Mouse (Mus musculus): Measurements from ENCODE around the gene March7. TPM values are rescaled to one million over a fixed set of nuclear protein-coding genes. Genes with fewer than 3 reads are reported as not detected.
A peak's percentile ranks its signal among the peaks of the same experiment; 100 is the strongest.

Gene March7
- total RNA-seq, 2 experiments from 2014 or later: 32.1 to 40.5 TPM

DNA sequence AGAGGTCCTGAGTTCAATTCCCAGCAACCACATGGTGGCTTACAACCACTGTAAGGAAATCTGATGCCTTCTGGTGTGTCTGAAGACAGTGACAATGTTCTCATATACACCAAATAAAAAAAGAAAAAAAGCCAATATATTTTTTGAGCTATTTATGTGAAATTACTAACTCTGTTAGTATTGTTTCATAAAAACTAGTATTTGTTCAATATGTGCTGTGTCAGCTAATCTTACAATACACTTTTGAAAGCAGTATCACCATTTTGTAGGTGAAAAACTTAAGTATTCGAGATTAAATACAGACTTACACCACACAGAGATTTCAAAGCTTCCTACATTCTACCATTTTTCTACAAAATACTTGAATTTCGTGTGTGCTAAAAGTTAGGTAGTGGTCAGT, 5.0 kb downstream of the March7 start:
- DNase-seq: no peak

DNA sequence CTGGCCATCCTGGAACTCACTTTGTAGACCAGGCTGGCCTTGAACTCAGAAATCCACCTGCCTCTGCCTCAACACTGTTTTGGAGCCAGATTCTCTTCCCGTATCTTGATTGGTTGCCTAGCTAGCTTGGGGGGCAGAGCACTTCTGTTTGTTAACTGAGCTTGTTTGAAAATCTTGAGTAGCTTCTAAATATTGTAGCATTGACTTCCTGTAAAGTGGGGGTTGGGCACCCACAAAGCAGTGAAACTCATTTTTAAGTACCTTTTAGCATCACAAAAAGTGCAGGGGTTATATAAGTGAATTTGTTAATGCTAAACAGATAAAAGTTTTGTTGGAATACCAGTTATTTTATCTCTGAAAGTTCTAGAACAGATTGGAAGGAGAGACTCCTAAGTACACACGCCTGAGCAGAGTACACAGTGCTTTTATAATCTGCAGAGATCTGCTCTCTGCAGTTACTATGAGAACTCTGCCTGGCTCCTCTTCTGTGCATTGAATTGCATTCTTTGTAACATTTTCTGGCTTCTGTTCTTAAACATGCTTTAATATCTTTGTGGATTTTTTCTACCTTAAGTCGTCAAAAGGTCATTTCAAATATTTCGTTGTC, 7.0 kb downstream of the March7 start:
- DNase-seq: no peak

DNA sequence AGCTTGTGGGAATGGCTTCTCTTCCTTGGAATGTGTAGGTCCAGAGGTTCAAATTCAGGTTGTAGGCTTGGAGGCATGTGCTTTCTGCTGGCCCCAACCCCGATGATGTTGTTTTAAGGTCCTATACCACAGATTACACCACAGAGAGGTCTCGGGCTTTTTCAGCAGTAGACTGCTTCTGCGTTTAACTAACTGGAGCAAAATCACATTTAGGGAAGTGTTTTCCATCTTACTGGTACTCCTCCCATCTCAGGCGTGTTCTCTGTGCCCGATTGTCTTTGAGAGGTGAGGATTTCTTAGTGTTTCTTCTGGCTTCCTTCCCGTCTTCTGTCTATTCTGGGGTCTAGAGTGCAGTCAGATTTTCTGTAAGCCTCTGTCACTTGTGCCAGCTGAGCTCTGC, 7.9 kb downstream of the March7 start:
- DNase-seq: no peak

DNA sequence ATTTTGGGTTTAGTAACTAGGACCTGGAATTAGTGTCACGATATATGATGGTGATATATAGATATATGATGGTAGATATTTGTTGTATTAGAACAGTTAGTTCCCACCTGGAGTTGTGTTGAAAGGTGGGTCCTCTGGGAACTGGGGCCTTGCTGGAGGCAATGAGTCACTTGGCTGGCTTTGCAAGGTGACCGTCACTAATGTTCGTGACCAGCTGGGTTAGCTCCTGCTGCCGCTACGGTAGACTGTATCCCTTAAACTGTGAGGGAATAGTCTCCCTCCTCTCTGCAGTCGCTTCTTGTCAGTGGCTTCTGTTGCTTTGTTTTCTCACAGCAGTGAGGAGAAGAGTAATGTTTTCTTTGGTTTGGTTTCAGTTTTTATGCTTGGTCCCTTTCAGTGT, 11.5 kb downstream of the March7 start:
- no peak for DNase-seq

DNA sequence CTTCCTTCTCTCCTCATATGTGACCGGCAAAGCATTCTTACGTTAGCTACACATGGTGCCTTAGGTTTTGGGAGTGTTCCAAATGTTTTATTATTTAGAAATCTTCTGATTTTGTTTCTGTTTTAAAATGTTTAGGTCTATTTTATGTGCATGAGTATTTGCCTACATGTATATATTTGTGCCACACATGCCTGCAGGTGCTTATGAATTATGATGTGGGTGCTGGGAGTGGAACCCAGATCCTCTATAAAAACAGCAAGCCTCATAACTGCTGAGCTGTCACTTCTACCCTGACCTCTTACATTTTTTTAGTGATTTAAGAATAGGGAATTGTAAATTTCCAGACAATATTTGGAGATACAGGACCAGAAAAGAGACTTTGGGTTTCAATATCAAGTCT, 12.3 kb downstream of the March7 start:
- DNase-seq: no peak

DNA sequence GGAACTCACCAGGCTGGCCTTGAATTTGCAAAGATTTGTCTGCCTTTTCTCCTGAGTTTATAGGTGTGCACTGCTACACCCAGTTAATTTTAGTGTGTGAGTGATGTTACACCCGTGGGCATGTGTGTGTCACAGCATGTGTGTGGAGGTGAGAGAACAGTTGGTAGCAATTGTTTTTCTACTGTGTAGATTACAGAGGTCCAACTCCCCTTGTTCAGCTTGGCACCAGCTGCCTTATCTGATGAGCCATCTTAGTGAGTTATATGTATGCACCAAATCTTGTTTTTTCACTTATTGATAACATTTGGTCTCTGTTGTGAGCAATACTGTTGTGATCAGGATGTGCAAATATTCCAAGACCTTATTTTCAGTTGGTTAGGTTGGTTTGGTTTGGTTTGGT, 13.8 kb downstream of the March7 start:
- DNase-seq: no peak

DNA sequence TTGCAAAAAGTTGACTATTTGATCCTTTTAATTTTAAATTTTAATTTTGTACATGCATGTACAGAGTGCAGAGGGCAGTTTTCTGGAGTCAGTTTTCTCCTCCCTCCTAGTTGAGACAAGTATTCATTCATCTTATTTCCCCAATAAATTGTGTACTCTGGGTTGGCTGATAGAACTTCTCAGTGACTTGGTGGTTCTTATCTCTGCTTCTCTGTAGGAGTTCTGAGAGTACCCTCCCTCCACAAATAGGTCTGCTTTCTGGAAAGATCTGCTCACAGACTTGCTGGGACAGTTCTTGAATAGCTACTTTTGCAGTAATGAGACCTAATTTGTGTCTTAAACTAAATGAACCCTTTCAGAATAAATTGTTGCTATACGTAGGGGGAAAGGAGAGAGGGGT, 18.8 kb downstream of the March7 start:
- no peak for DNase-seq

DNA sequence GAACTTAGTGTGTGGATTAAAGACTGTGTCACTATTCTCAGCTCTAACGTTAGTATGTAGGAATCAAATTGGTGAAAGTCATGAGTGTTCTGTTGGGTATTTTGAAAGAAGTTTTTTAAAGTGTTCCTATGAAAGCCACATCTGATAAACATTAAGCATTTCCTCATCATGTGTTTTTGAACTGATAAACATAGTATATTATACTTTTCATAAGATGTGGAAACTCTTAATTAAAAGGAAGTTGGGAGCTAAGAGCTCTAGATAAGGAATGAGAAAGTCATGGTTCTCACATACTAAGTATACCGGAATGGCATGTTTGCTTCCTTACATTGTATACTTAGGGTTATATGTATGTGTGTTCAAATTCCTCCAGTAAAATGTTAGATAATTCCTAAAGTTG, 20.7 kb downstream of the March7 start:
- DNase-seq: no peak

DNA sequence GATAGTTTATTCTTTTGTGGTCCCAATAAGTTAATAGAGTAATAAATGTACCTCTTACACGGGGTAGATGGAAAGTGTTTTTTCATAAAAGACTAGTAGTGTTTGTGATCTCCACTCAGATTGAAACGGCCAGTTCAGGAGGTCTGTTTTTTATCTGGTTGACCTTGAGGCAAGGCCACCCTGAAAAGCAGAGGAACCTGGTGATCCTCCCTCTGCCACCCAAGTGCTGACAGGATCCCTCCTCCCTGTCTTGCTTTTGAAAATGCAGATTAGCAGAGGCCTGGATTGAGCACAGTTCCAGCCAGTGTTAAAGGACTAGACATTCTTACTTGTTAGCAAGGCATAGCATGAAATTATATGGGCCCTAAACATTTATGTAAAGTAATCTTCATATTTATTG, 23.5 kb downstream of the March7 start:
- no peak for DNase-seq

DNA sequence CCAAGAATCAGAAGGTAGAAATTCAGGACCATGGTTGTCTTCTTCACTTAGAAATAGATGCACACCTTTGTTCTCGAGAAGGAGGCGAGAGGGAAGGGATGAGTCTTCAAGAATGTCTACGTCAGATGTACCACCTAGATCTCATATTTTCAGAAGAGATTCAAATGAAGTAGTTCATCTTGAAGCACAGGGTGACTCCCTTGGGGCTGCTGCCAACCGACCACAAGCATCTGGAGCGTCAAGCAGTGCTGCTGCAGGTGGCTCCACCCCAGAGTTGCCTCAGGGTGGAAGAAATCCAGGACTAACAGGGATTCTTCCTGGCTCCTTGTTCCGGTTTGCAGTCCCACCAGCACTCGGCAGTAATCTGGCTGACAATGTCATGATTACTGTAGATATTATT, 24.8 kb downstream of the March7 start:
- no peak for DNase-seq

DNA sequence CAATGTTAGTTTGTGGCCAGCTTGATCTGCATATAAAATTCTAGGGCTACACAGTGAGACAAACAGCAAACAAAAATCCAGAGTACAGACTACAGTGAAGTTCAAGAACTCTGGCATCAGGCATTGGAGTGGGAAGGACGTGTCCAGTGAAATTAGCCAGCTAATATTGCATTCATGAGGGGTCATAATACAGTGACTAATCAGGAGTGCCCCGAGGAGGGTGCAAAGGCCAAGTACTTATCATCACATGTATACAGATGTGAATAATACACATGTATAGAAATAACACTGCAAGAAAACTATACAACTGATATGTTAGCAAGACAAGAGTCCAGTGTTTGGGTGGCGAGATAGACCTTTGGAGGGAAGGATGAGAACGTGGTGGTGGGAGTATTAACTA, 43.1 kb downstream of the March7 start:
- no peak for DNase-seq

DNA sequence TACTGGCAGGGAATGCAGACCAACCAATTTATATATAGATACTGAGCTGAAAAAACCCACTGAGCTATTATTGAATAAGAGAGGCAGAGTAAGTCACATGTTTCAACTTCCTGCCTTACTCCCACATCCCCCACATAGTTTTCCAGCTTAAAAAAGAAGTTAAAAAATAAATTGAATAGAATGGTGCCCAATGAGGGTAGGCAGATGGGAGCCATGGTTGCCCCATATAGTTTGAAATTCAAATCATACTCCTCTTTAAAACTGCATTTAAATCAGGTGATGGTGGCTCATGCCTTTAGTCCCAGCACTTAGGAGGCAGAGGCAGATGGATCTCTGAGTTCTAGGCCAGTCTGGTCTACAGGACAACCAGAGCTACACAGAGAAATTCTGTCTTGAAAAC, 43.8 kb downstream of the March7 start:
- no peak for DNase-seq

DNA sequence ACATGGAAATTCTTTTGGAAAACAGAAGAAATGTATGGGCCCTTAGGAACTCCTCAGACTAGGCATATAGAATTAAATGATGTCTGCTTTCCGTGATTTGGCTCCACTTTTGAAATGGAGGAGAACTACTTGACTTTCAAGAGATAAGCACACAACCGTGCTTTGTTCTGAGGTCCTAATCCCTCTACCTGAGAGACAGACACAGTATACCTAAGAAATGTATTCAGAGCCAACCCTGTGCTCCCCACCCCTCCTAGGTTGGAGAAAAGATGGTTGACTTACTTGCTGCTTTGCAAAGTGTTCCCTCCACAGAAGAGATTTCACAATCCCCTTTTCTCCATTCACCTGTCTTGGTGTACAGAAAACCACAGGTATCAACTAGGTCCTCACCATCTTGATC, 47.1 kb downstream of the March7 start:
- no peak for DNase-seq

DNA sequence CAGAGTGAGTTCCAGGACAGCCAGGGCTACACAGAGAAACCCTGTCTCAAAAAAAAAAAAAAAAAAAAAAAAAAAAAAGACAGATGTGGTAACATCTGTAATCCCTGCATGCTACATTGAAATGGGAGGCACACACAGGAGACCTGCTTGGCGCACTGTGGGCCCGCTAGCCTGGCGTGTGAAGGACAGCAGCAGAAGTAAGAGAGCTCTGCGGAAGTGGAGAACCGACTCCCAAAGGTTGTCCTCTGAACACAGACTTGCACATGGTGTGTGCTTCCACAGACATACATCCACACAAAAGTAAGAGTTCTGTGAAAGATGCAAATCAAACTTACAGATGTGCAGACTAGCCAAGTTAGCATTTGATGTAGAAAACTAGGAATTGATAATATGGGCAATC, 49.5 kb downstream of the March7 start:
- no peak for DNase-seq

DNA sequence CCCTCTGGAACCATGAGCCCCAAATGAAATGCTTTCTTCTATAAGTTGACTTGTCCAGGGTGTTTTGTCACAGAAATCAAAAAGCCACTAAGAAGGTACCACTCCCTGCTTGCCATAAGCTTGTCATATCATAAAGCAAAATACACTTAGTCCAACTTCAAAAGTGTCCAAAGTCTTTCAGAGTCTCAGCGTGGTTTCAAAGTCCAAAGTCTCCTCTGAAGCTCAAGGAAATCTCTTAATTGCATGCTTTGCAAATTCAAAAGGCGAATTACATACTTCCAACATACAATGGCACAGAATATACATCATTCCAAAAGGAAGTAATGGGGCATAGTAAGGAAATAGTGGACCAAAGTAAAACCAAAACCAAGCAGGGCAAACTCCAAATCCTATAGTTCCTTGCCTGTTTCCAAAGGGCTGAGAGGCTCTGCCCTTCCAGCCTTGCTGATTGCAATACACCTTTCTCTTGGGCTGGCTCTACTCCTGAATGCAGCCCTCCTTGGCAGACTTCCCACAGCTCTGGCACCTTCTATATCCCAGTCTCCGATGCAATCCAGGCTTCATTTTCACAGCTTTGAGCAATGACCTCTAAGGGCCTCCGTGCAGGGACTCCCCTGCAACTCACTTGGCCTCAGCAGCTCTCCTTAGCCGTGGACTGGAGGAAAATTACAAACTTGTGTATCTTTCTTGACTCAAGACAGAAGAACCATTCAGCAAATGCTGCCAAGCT, 51.1 kb downstream of the March7 start:
- DNase-seq: no peak

DNA sequence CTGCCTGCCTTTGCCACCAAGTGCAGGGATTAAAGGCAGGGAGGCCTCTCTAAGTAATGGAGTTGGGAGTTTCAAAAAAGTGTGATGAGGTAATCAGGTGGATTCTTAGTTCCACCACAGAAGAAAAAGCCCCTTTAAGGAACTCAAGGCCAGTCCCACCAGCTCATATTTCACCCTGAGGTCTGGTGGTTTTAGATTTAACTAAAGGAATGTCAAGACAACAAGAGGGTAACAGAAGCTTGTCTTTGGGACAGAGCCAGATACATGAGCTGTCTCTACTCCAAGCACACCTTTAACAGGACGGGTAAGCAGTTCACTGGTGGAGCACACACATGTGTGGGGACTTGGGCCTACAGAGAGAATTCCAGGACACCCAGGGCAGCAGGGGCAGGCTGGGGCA, 57.9 kb downstream of the March7 start:
- no peak for DNase-seq

DNA sequence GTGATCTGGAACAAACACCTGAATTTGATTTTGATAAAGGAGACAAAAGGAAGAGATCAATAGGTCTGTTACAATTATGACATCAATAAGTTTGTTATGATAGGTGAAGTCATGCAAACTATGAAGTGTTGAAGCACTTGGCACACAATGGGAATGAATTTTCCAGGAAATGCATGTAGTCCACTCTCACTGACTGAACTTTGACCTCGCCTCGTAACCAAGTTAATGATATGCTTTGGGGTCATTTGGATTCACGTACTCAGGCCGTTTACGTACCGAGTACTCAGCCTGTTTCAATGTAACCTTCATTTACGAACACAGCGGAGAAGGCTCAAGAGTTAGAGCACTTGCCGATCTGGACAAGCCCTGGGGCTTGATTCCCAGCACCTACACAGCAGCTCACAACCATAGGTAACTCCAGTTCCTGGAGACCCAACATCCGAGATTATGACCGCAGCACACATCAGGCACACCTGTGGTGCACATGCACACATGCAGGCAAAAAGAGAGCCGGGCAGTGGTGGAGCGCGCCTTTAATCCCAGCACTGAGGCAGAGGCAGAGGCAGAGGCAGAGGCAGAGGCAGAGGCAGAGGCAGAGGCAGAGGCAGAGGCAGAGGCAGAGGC, 60.3 kb downstream of the March7 start:
- DNase-seq: no peak

DNA sequence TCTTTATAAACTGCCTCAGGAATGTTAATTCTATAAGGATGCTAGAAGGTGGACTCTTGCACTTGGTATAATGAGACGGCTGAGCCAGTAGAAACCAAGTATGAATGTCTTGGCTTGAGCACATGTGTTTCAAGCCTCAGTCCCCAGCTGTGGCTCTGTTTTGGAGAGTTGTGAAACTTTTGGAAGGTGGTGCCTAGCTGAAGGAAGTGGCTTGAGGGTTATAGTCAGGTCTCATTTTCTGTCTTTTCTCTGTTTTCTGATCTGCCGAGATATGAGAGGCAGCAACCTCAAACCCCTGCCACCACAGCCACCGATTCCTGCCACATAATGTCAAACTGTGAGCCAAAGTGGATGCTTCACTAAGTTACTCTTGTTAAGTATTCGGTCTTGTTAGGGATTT, 68.9 kb downstream of the March7 start:
- no peak for DNase-seq

DNA sequence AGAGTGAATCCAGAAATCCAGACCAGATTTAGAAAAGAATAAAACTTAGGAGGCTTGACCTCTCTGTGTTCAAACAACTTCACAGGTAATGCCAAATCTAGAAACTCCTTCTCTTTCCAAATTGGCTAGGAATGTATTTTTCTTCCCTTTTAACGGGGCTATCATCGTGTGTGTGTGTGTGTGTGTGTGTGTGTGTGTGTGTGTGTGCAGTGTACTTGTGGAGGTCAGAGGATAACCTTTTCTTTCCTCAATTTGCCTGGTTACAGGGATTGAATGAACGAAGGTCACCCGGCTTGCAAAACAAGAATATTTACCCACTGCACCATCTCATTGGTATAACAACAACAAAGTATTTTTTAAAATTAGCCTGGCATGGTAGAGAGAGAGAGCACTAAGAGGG, 72.9 kb downstream of the March7 start:
- DNase-seq: no peak

DNA sequence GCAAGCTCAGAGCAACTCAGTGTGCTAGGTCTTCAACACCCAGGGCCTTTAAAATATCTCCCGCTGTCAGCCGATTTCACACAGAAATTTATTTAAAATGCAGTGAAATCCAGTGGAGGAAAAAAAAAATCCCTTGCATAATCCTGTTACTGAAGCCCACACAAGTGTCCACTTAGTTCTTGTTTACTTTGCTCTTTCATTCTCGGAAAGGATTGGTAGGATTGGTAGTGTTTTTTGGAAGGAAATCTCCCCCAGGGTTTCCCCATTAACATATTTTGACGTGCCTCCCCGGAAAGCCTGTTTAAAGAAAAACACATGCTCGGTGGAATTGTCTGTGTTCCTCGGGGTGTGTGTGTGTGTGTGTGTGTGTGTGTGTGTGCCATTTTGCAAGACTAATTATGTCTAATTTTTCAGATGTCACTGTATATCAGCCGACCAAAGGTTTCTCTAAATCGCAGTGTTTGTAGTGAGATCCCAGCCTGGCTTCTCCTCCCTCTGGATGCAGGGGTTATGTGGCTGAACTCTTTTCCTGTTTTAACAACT, 73.6 kb downstream of the March7 start:
- no peak for DNase-seq

DNA sequence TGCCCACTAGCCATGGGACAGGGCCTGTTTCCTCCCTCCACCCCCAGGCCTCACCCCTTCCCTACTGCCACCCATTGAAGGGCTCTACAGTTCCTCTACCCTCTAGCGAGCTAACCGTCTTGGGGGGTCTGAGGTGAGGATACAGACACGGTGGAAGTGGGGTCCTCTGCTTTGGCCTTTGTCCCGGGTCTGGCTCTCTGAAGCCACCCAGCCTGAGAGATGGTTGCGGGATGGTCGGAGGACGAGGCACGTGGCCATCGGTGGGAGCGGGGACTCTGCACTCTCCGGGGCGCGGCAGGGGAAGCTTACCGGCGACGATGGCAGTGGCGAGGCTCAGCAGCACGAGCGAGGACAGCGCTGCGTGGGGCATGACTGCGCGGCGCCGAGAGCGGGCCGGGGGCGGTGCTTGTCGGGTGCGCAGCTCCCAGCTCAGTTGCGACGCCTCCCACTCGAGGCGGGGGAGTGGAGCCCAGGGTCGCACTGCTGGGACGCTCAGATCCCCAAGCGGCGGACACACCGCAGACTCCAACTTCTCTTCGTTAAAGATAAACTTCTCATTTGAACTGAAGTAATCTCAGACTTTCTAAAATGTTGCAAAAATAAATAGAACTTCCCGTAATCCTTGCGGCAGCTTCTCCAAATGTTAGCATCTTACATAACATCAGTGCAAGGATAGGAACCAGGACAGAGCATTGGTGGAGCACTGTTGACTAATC, 74.2 kb downstream of the March7 start:
- DNase-seq: peak; percentile 73

DNA sequence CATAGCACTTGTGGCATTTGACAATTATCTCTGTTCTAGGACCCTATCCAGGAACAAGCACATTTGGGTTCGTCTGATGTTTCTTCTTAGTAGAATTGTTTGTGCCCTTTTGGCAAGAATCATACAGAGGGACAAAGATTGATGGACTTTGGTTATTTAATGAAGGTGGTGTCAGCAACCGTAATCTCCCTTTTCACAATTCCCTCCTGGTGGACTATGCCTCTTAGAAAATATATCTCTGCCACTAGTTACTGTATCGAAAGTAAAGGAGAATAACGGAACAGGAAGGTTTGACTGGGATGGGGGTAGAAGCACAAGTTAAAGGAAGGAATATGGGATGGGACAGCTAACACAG, 74.8 kb downstream of the March7 start, which contains the start of gene Cd302:
Cd302 (minus strand) TSS at position 22 of the 355 bp plus-strand sequence.
- DNase-seq: no peak

DNA sequence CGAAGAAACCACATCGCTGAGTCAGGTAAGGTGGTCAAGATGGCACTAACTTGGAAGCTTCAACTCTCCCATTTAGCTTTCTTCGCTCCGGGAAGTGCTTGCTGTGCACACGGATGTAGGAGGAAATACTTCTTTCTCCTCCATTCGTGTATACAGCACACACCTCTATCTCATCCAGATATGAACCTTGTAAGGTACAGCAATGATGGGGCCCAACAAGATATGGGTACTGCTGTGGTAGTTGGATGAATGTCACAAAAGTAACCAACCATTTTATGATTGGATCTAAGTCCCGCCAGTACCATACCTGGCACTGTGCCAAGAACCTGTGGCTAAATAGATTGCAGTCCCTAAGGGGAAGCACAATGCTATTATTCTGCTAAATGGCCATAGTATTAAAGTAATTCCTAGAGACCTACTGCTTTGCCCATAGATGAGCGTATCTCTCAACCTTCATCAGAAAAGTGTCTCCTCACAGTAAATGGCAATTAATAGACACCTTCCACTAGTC, 75.5 kb downstream of the March7 start:
- DNase-seq: no peak
